Comparison of ENCODE assay signal across 9 mouse cellular contexts in genomic region chr8:126299333-126299732, GRCm38 (mm10). TPM values are rescaled to one million over a fixed set of nuclear protein-coding genes. Genes with fewer than 3 reads are reported as not detected.
DNase-seq lines count a peak whose midpoint lies in the region; ATAC-seq and TF ChIP-seq lines count a peak whose summit lies in the region.
"Had no signal": no experiment of that assay in that cellular context is flagged by ENCODE, and none has a peak within 500 bp of the region (broad histone marks: within the 10 kb centered on the region; RNA-seq: fewer than 3 reads in every experiment).

No protein-coding gene starts in this region.

- 12% methylated on average over 7 of the region's 7 CpGs for whole genome bisulfite sequencing in lung, embryonic 15.5 days
- WGBS in lung, adult 2 months: 18% methylated on average over 7 of the region's 7 CpGs
- WGBS in limb, embryonic 15.5 days: 22% methylated on average over 7 of the region's 7 CpGs
- 12% methylated on average over 7 of the region's 7 CpGs for WGBS in stomach, embryonic 15.5 days

- no peak overlapping the region for H3K9ac ChIP-seq in lung, embryonic 15.5 days
- no peak overlapping the region for H3K9ac ChIP-seq in limb, embryonic 15.5 days
- no peak overlapping the region for H3K9ac ChIP-seq in stomach, embryonic 15.5 days

- no peaks in the 10 kb centered on the region for H3K9me3 ChIP-seq in lung, embryonic 15.5 days
- no peaks in the 10 kb centered on the region for H3K9me3 ChIP-seq in limb, embryonic 15.5 days
- H3K9me3 ChIP-seq in stomach, embryonic 15.5 days: no peaks in the 10 kb centered on the region

- no peak for ATAC-seq in lung, embryonic 15.5 days (ENCODE audit: borderline replicate concordance, extremely low read depth, low FRiP score, low TSS enrichment)
- ATAC-seq in limb, embryonic 15.5 days (ENCODE audit: insufficient number of reproducible peaks, low FRiP score, low TSS enrichment, low read depth): no peak
- ATAC-seq in stomach, embryonic 15.5 days (ENCODE audit: insufficient read depth, low FRiP score, low read depth): no peak

- TF ChIP-seq CTCF in lung, adult 2 months (IDR thresholded peaks at IDR 0.05; ENCODE audit: insufficient read depth, low read length): no peak

- peaks cover 36% of the 10 kb centered on the region for H3K27me3 ChIP-seq in lung, embryonic 15.5 days
- H3K27me3 ChIP-seq in limb, embryonic 15.5 days: peaks cover 31% of the 10 kb centered on the region
- H3K27me3 ChIP-seq in stomach, embryonic 15.5 days (replicated peaks): peaks cover 26% of the 10 kb centered on the region

- H3K4me1 ChIP-seq in lung, embryonic 15.5 days: peaks cover 4% of the 10 kb centered on the region; the same call in 1 of the 2 replicates
- no peaks in the 10 kb centered on the region for H3K4me1 ChIP-seq in lung, adult 2 months (ENCODE audit: control insufficient read depth, insufficient read depth, low read length)
- peaks cover 13% of the 10 kb centered on the region for H3K4me1 ChIP-seq in limb, embryonic 15.5 days
- peaks cover 8% of the 10 kb centered on the region; the same call in 1 of the 2 replicates for H3K4me1 ChIP-seq in stomach, embryonic 15.5 days

- no peaks in the 10 kb centered on the region for H3K36me3 ChIP-seq in lung, embryonic 15.5 days
- no peaks in the 10 kb centered on the region for H3K36me3 ChIP-seq in limb, embryonic 15.5 days
- no peaks in the 10 kb centered on the region for H3K36me3 ChIP-seq in stomach, embryonic 15.5 days

- peak; percentile 25 for DNase-seq in cerebellum, adult 8-10 months
- no peak for DNase-seq in cerebellum, adult 9-11 months
- no peak for DNase-seq in lung, adult 2 months
- no peak for DNase-seq in urinary bladder, postnatal 4 days (ENCODE audit: low spot score in 2 of 2)
- DNase-seq in retina, embryonic 14.5 days (ENCODE audit: low spot score): no peak
- DNase-seq: heart, adult 18-20 months had no signal

- TF ChIP-seq POLR2A in lung, adult 2 months (IDR thresholded peaks at IDR 0.05; ENCODE audit: borderline replicate concordance, extremely low read depth, low read depth, low read length): no peak

- no peak overlapping the region for H3K4me3 ChIP-seq in lung, embryonic 15.5 days
- H3K4me3 ChIP-seq in lung, adult 2 months (replicated peaks; ENCODE audit: extremely low read depth, low read depth, low read length): no peak overlapping the region
- 0 out of 2 replicates have a peak overlapping the region, but pooled peaks have one; percentile 50 for H3K4me3 ChIP-seq in limb, embryonic 15.5 days
- no peak overlapping the region for H3K4me3 ChIP-seq in stomach, embryonic 15.5 days (replicated peaks)

- peak overlapping the region; percentile 71; the same call in 1 of the 2 replicates for H3K4me2 ChIP-seq in lung, embryonic 15.5 days
- H3K4me2 ChIP-seq in limb, embryonic 15.5 days: peak overlapping the region; percentile 93; the same call in 1 of the 2 replicates
- H3K4me2 ChIP-seq in stomach, embryonic 15.5 days: peak overlapping the region; percentile 92

- H3K27ac ChIP-seq in lung, embryonic 15.5 days: no peak overlapping the region
- H3K27ac ChIP-seq in limb, embryonic 15.5 days: no peak overlapping the region
- H3K27ac ChIP-seq in stomach, embryonic 15.5 days: no peak overlapping the region

RNA-seq across cellular contexts. Expression of gene Slc35f3, which starts 1.0 kb away (rescaled TPM):
- 0.62 and 0.71 TPM in 2 replicates for polyA plus RNA-seq in lung, embryonic 15.5 days (2015; fragmentation: Nextera tagmentation; extraction: Ambion mirVana)
- polyA plus RNA-seq in lung, adult 2 months (2012; rRNA removed): 0.35 and 0.91 TPM in 2 replicates
- polyA plus RNA-seq in limb, embryonic 15.5 days (2015; fragmentation: Nextera tagmentation; extraction: Ambion mirVana): 1.4 and 1.9 TPM in 2 replicates
- 1.4 and 1.5 TPM in 2 replicates for polyA plus RNA-seq in stomach, embryonic 15.5 days (2015; fragmentation: Nextera tagmentation; extraction: Ambion mirVana)
